Mouse (Mus musculus): ENCODE results near the gene Atg16l2.

The Atg16l2 gene

DNA sequence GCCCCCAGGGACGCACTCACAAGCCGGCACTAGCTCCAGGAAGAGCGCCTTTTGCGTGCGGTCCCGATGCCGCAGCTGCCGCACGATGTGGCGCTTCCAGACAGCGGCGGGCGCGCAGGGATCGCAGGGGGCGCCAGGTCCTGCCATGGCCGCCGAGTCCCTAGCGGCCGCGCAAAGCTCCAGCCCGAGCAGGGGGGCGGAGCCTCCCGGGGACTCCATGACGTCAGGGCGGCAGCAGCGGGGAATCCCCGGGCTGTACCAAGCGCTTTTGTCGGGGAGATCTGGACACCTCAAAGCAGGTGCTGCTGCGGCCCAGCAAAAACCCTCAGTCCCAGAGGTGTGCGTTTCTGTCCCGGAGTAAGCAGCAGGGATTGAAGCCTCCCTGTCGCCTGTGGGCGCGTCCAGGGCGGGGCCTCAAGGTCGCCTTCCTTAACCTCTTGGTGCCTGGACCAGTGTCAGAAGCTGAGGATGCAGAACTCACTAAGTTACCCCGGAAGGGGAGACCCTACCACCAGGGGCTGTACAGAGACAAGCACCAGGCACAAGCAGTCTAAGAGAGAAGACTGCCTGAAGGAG, at the start of gene Atg16l2:
Atg16l2 (minus strand) TSS at position 371 of the 576 bp plus-strand sequence.
- peak; percentile 88 to 94 for DNase-seq (ENCODE audit: low spot score in 2 of 2)

DNA sequence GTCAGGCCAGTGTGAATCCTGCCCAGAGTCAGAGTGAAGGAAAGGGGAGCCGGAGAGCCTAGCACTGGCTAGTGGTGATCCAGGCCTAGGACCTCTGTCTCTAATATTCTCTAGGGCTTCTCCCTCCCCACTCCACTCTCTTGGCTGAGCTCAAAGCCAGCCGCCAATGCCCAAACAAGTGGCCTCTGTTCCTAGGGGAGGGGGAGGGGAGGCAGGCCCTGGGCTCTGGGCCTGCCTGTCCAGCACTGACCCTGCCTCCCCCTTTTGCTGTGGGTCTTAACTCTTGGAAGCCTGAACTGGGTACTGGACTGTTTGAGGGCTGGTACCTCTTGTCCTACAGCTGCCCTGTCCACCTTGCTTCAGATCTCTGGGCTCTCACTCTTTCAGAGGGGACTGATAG, 47.8 kb upstream of the Atg16l2 start:
- DNase-seq (ENCODE audit: low spot score in 2 of 2), result no peak

DNA sequence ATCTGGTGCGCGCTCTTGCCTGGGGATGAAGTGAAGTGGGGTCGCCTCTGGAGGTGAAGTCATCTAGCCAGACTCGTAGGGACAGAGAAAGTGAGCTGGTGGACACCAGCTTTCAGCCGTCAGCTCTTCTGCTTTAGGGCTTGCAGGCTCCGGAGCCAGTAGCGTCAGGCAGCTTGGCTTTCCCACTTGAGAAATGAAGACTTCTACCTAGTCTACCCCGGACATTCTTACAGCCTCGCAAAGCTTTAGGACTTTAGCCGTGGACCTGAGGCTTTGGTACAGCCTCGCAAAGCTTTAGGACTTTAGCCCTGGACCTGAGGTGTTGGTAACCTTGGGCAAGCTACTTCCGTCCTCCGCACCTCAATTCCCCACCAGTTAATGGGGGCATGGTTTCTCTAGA, 46.3 kb upstream of the Atg16l2 start:
- no peak for DNase-seq (ENCODE audit: low spot score in 2 of 2)

DNA sequence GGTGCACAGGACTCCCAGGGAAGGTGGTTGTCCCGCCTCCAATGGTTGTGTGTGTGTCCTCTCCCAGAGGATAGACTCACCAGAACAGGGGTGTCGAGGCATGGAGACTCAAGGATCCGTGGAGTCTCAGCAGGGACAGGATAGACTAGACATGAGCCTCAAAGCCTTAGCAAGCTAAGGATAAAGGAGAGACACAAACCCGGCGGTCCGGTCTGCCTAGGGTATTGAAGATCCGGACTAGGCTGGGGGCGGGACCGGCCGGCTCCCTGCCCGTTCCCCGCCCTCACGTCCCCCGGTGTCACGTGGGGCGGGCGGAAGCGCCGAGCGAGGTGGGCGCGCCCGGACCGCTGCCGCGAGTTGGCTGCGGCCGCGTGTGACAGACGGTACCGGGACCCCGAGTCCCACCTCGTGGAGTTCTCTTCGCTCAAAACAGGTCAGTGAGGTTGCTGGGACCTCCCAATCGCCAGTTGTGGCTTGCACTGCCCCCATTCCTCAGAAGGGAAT, 45.8 kb upstream of the Atg16l2 start, which contains the start of gene Arap1:
Arap1 (plus strand) TSS at position 301 of the 504 bp plus-strand sequence.
- peak; percentile 51 to 54 for DNase-seq (ENCODE audit: low spot score in 2 of 2)

DNA sequence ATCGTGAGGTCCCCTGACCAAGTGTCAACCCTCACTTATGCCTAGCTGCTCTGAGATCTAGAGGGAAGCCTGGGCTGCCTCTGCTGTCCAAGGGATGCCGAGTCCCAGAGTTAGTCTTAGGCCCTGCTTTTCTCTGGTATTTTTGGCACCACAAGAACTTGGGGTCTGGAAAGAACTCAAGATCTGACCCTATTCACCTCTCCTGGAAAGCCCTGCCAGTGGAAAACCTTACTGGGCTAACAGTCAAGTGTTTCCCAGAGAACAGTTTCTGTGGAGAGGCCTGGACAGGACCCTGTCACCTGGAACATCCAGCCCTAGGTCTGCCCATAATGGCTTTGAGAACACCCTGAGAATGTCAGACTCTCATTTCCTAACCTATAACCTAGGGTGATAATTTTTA, 44.9 kb upstream of the Atg16l2 start:
- DNase-seq (ENCODE audit: low spot score in 2 of 2), result no peak

DNA sequence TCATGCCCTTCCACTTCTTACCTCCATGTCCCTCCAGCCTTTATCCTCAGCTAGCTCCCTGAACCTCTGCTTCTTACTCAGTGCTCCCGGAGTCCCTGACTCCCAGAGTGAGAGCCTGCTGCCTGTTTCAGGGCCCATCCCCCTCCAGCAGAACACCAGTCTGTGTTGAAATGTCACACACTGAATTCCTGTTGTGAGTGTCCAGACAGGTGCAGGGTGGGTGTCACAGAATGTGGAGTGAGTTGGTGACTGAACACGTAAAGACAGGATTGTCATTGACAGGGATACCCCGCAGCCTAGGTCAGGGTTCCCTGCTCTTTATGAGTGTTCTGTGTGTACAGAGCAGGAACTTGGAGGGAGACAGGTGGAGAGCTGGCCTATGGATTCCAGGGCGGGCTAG, 42.8 kb upstream of the Atg16l2 start:
- no peak for DNase-seq (ENCODE audit: low spot score in 2 of 2)

DNA sequence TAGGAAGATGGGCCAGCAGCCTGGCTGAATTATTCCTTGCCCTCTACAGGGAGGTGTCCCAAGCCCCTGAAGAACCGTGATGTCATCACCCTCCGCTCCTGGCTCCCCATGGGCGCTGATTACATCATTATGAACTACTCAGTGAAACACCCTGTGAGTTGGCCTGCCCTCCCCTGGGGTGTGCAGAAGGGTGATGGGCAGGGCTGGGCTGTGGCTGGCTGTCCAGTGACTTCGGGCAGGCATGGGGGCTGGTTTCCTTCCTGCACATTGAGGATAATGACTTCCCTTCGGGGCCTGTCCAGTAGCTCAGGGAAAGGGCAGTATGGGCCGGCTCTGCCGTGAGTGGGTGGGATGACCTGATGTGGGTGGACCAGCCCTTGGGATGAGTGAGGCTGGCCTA, 41.1 kb upstream of the Atg16l2 start:
- DNase-seq (ENCODE audit: low spot score in 2 of 2), result no peak

DNA sequence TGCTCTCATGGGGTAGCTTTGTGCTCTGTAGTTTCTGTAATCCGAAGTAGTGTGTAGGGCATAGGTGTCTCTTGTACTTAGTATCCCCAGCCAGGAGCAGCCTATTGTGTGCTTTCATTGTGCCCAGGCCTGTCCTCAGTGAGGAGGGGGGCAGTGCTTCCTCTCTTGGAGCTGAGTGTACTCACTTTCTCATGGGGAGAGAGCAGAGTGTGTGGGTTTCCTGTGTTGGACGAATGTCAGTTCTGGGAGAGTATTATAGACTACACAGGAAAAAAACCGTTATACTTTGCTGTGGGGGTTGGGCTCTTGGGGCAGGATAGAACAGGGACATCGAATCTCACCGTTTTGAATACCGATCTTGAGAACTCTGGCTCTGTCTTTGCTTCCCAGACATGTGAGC, 39.4 kb upstream of the Atg16l2 start:
- DNase-seq (ENCODE audit: low spot score in 2 of 2), result no peak

DNA sequence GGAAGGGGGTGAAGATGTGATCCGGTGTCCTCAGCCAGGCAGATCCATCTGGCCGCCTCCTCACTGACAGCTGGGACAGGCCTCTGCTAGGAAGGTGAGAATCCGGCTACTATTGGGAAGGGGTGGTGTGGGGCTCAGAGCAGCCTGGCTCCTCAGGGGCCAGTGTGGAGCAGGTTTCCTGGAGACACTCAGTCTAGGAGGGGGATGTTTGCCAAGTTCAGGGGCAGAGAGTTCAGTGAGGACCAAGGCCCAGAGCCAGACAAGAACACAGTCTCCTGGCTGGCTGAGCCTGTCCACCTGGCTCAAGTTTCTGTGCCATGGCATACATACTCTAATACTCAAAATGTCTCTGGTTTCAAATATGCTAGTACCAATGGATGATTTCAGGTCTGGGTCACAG, 35.4 kb upstream of the Atg16l2 start:
- DNase-seq (ENCODE audit: low spot score in 2 of 2), result no peak

DNA sequence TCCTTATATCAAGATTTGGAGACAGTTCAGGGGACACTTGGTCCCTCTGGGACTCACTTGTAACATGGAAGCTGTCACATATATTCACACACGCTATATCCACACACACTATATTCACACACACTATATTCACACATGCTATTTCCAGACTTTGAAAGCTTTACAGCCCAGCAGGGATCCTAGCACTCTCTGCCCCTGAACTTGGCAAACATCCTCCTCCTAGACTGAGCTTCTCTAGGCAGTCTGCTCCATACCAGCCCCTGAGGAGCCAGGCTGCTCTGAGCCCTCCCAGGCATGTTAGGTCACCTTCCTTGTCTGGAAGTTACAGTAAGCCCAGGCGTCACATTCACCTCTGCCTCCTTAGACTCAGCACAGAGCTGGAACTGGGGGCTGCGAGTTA, 34.6 kb upstream of the Atg16l2 start:
- no peak for DNase-seq (ENCODE audit: low spot score in 2 of 2)

DNA sequence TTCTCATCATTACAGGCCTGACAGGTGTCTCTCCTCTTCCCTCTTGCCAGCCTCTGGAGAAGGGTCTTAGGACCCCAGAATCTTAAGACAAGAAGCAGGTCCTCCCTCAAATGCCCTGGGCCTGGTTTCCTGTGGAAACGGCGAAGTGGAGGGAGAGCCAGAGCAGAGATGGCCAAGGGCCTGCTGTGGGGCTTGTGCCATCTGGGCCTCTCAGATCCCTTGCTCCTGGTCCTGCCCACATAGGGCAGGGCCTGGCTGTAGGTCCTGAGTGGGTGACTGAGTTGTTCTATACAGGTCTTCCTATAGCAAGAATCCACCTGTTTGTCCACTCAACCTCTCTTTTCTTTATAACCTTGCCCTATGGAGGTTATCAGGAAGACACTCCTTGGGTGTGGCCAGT, 33.2 kb upstream of the Atg16l2 start:
- DNase-seq (ENCODE audit: low spot score in 2 of 2), result no peak

DNA sequence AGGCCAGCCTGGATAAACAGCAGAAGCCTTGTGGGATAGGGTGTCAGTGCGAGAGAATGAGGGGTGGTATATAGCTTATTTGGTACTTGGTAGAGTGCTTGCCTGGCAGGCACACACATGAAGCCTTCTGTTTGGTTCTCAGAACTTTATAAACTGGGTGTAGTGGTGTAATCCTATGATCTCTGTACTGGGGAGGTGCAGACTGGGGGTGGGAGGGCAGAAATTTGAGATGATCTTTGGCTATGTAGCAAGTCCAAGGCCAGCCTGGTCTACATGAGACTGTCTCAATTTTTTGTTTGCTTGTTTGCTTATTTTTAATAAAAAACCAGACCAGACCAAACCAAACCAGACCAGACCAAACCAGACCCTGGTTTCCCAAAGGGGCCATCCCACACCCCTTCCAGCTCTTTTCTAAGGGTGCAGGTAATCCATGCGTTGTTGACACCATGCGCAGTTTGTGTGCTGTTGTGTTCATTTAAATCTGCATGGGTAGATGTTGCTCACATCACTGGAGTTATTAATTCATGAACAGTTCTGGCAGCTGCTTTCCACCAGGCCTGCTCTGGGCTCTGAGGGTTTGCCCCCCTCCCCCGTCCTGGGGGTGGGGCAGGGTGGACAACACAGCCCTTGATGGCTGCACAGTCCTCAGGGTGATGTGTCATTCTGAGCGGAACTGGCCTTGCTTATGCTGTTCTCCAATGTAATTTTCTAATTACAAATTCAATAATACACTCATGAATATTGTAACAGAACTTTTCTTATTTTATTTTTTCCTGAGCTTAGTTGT, 30.2 kb upstream of the Atg16l2 start:
- DNase-seq (ENCODE audit: low spot score in 2 of 2), result no peak

DNA sequence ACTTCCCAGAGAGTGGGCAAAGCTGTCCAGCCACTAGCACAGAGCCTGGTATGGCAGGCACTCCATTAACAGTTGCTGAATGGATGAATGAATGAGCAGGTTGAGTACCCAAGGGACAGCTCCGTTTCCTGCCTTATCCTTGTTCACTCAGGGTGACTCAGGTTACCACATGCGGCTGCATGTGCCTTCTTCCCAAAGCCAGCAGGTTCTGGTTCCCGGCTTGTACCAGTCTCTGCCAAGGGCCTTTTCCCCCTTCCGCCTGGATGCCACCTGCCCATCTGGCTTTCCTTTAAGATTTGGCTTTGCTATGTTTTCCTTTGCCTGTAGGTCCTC, 28.8 kb upstream of the Atg16l2 start:
- no peak for DNase-seq (ENCODE audit: low spot score in 2 of 2)

DNA sequence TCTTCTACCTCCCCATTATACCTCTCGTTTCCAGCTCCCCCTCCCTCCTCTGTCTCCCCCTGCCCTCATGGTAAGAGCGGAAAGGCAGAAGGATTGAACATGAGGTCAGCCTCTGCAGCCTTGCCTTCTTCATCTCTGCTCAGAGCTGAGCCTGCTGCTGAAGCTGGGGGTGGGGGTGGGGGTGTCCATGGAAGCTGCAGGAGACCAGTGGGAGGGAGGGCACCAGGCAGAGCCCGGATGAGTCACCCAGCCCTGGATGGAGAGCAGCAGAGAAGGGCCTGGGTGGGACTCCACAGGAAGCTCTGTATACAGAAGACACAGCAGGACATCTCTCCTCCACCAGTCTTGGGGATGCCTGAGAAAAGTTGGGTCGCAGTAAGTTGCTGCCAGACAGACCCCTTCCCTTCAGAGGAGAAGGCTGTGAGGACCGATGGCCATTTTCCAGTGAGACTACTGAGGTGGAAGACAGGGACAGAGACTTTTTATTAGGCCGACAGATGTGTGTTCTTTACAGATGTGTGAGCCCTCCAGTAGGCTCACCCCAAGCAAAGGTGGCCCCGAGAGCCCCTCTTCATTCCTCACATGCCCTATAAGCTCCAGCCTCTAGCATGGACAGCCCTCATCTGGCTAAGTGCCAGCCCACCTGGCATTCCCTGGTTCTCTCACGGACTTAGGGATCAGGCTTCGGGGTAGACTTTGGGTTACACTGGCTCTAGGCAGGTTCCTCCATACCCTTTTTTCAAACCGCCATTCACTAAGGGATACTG, 28.2 kb upstream of the Atg16l2 start:
- no peak for DNase-seq (ENCODE audit: low spot score in 2 of 2)

DNA sequence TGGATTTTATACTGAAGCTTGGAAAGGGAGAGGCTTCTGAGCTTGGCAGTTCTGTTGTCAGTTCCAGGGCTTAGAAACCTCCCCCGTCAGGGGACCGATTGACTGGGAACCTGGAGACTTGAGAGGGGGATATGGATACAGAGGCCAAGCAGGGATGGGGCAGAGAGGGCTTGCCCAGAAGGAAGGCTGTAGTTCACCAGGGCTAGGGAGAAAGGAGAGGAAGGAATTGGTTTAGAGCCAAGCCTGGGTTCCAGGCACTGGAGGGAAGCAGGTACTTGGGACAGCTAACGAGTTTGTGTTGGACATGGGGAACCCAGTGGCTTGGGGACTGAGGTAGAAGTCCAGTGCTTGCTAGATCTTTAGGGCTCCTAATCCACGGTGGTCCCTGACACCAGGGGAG, 27.6 kb upstream of the Atg16l2 start:
- DNase-seq (ENCODE audit: low spot score in 2 of 2), result no peak

DNA sequence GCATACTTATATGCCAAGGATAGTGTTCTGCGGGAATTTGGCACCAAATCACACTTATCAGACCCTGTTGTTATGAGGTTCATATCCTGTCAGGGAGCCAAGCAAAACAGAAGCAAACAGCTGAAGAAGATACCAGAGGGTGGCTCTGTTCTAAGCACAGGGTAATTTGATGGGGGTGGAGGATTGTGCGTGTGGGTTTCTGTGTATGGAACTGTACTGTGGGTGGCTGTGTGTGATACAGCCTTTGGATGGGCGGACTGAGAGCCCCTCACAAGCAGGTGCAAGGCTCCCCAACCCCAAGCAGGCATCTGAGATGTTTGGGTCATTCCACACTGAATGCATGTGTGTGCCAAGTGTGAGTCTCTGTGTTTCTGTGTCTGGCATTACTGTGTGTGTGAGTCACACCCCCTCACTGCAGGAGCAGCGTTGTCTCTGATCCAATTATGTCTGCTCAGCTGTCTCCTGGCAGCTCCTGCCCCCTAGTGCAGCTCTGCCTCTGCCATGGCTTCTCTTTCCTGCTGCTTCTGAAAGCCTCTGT, 26.6 kb upstream of the Atg16l2 start:
- DNase-seq (ENCODE audit: low spot score in 2 of 2), result no peak

DNA sequence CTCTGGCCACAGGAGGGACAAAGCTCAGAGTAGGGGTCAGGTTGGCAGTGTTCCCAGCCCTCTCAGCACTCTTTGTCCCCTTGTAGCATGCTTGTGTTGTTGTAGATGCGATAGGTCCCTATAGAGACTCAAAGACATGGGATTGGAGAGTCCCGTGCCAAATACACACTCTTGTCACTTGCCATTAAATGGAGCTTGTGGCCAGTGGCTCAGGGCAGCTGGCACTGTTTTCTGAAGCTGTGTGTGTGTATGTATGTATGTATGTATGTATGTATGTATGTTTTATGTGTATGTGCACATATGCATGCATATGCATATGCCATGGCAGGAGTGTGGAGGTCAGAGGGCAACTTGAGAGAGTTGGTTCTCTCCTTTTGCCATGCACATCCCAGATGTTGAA, 25.7 kb upstream of the Atg16l2 start:
- DNase-seq (ENCODE audit: low spot score in 2 of 2), result no peak

DNA sequence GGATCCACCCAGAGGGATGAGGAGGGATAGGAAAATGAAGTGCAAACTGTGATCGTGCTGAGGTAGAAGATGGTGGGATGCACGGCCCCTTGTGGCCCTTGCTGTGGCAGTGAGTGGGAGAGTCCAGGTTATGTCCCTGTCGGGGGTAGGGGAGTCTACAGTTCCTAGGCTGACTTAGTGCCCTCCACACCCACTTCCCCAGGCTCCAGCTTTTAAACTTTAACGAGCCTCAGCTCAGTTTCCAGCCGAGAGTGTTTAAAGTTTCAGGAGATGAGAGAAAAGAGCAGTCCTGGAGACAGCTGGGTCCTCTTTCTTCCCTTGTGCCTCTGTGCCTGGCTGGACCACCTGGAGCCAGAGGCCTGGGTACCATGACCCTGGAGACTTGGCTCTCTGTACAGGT, 25.2 kb upstream of the Atg16l2 start:
- DNase-seq (ENCODE audit: low spot score in 2 of 2), result no peak

DNA sequence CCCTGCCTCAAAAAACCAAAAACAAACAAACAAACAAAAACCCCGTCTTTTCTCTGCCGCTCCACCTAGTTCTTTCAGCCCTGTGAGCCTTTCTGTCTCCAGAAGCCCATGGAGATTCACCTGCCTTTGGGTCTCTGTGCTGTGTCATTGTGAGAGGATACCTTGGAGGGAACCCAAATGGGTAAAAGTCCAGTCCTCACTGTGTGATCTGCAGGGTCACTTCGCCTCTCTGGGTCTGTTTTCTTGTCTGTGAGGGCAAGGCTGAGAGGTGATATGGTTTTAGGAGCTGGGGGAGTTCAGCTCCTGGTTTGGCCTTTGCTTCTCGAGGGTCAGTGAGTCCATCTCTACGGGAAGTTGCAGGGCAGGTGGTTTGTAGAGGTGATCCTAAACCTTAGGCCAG, 24.0 kb upstream of the Atg16l2 start:
- DNase-seq (ENCODE audit: low spot score in 2 of 2), result no peak

DNA sequence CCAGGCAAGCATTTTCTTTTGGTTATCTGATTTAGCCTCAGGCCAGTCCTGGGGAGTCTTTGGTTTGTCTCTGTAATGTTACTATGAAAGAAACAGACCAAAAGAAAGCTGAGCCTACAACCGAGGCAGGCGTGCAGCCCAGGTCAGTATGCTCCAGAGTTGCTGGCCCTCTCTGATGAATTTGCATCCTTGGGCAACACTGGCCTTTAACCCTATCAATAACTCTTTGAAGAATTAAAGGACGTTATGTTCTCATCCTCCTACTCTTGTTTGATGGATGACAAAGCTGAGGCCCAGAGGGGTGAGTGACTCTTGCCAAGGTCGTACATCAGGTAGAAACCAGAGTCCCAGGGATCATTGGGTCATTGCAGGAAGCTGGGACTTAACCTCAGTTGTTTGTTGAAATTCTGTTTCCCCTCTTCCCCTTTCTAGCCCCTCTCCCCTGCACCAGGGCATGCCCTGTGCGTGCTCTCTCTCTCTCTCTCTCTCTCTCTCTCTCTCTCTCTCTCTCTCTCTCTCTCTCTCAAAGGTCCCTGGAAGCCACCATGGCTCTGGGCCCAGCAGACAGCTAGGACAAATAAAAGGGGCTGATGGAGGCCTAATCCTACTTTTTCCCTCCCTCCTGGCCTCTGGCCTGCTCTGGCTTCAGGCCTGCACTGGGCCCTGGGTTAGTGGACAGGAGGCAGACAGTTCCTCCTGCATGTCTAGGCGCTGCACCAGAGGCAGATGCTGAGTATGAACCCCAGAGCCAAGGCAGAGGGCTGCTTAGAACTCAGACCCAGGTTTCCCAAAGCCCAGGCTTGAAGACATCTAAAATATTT, 22.3 kb upstream of the Atg16l2 start:
- DNase-seq (ENCODE audit: low spot score in 2 of 2), result no peak

DNA sequence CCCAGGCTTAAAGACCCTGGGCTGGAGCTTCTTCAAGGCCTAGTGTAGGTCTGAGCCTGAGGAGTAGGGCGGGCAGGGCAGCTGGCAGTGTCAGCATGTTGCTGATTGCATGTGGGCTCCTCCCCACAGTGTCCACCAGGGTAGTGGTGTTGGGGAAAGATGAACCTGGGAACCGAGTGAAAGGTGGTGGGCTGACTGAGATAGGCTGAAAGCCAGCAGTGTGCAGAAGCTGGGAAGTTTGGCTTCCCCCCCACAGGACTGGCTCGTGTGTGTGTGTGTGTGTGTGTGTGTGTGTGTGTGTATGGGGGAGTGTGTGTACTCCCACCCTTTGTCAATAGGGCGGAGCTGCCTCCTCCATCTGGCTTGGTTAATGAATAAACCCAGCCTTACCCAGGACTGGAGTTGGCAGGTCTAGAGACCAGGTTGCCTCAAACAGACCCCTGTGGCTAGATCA, 21.1 kb upstream of the Atg16l2 start:
- peak; percentile 26 to 33 for DNase-seq (ENCODE audit: low spot score in 2 of 2)
